Mouse (Mus musculus): ENCODE data around the gene Gm36028. TPM values are rescaled to one million over a fixed set of nuclear protein-coding genes. Genes with fewer than 3 reads are reported as not detected.

Gene Gm36028
- total RNA-seq, 1 experiment from 2014 or later = not detected

DNA sequence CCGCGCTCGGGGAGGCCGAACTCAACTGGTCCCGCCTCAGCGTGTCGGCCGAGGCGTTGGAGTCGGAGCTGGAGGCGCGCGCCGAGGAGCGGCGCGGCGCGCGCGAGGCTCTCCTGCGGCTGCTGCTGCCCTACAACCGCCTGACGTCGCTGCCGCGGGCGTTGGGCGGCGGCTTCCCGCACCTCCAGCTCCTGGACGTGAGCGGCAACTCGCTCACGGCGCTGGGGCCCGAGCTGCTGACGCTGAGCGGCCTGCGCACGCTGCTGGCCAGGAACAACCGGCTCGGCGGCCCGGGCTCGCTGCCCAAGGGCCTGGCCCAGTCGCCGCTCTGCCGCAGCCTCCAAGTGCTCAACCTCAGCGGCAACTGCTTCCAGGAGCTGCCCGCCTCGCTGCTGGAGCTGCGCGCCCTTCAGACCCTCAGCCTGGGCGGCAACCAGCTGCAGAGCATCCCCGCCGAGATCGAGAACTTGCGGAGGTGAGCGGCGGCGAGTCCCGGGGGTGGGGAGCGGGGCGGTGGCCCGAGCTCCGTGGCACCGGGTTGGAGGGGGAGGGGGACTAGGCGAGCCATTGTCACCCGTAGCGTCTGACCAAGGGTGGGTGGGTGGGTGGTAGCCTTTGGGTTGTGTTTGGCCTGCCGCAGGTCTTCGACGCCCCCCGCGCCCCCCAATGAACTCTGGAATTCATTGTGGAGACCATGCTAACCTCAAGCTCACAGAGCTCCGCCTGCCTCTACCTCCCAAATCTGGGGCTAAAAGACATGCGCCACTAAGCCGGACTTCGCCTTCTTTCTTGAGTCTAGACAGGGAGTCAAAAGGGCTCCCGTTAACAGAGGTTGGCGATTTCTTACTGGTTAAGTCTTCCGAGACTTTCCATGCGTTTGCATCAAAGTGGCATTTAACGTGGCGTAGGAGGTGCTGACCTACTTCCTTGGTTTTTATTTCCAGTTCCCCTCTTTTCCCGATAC, 7.8 kb upstream of the Gm36028 start:
- ATAC-seq (replicated peaks in 1 of 2; ENCODE audit: insufficient read depth in 1 of 2, low FRiP score in 2 of 2, low TSS enrichment in 1 of 2, low read depth in 1 of 2, poor library complexity in 2 of 2, severe bottlenecking in 2 of 2) = peak in 1 of 2 experiments; percentile 23; a peak in 2 of 4 replicates

DNA sequence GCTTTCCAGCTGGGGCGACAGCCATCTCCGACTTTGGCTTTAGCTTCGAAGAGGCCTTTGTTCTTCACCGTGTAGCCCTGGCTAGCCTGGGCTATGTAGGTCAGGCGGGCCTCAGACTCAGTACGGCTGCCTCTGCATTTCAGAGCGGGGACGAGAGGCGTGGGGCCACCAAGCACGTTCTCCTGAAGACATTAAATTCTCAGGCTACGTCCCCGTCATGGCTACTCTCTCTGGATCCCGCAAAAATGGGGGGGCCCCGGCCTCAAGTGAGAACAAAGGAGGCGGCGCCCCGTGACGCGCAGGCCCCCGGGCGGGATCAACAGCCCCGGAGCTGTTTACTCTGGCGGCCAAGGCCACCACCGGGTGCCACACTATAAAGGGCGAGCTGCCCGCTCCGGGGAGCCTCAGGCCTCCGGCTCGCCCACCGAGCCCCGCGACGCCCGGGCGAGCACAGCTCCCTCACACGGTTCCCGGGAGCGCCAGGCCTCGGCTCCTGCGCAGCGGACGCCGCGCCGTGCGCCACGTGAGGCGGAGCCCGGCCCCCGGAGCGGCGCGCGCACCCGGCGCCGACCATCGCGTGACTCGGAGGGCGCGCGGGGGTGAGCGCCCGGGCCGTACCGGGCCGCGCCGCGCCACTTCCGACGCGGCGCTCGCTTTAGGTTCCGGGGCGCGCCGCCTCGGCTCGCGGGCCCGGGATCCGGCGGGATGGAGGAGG, 7.0 kb upstream of the Gm36028 start, which contains the start of gene Lrrc58:
Lrrc58 (plus strand) TSS at position 599 of the 715 bp plus-strand sequence.
- ATAC-seq (replicated peaks in 1 of 2; ENCODE audit: insufficient read depth in 1 of 2, low FRiP score in 2 of 2, low TSS enrichment in 1 of 2, low read depth in 1 of 2, poor library complexity in 2 of 2, severe bottlenecking in 2 of 2) = peak; percentile 53 to 68

DNA sequence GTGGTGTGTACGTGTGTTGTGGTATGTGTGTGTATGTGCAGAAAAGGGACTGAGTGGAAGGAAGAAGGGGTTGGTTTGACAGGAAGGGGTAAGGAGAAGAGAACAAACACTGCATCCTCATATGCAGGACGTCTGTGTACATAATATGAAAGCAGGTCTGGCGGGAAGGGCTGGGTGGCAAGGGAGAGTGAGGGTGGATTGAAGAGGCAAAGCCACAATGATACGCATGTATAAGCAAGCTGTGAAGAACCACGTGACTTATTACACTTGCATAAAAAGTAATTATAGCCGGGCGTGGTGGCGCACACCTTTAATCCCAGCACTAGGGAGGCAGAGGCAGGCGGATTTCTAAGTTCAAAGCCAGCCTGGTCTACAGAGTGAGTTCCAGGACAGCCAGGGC, 4.9 kb upstream of the Gm36028 start:
- no peak for ATAC-seq (replicated peaks in 1 of 2; ENCODE audit: insufficient read depth in 1 of 2, low FRiP score in 2 of 2, low TSS enrichment in 1 of 2, low read depth in 1 of 2, poor library complexity in 2 of 2, severe bottlenecking in 2 of 2)

DNA sequence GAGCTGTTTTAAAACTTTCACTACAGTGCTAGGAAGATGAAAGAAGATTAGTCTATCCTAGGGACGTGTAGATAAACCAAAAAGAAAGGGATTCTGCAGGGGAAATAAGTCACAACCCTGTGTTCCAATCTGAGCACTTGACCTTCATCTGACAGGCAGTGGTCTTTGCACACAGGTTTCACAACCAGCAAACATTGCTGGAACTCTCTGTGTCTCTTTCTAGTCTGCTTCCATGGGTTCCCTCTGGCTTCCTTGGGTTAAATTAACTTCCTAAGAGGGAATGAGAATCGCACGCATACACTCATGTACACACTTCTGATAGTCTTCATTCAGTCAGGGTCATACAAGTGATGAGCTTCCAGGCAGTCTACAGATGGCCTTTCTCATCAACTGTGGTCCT, 2.9 kb upstream of the Gm36028 start:
- no peak for ATAC-seq (replicated peaks in 1 of 2; ENCODE audit: insufficient read depth in 1 of 2, low FRiP score in 2 of 2, low TSS enrichment in 1 of 2, low read depth in 1 of 2, poor library complexity in 2 of 2, severe bottlenecking in 2 of 2)

DNA sequence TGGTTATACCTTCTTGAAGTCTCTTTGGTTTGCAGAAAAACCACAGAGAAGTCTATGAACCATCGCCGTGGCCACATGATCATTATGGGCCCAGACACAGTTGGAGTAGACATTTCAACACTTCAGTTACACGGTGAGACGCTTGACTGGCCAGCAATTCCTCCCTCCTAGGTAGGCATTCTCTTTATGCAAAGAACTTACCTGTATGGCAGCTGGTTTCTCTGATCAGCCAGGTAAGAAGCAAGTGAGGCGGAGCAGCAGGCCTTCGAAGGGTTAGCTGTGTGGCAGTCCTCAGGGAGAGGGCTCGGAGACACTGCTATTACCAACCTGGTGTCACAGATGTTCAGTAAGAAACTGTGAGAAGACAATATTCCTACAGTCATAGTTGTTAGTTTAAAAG, 733 bp downstream of the Gm36028 start:
- no peak for ATAC-seq (replicated peaks in 1 of 2; ENCODE audit: insufficient read depth in 1 of 2, low FRiP score in 2 of 2, low TSS enrichment in 1 of 2, low read depth in 1 of 2, poor library complexity in 2 of 2, severe bottlenecking in 2 of 2)

DNA sequence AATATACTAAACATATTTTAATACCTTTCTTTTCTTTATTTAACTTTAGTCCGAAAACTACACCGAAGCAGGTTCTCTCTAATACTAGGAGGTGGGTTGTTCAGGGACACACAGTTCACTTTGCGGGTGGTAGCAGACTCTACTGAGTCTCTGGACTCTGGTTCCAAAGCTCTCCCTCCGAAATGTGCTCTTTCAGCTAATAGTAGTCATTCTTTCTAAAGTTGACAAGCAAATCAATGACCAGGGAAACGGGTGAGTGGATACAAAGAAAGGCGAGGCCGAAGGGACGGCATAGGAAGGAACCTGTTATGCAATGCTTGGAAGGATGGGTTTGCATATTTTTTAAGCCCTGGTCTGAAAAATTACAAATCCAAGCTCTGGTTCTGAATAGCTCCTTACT, 3.5 kb downstream of the Gm36028 start:
- ATAC-seq (replicated peaks in 1 of 2; ENCODE audit: insufficient read depth in 1 of 2, low FRiP score in 2 of 2, low TSS enrichment in 1 of 2, low read depth in 1 of 2, poor library complexity in 2 of 2, severe bottlenecking in 2 of 2) = no peak

DNA sequence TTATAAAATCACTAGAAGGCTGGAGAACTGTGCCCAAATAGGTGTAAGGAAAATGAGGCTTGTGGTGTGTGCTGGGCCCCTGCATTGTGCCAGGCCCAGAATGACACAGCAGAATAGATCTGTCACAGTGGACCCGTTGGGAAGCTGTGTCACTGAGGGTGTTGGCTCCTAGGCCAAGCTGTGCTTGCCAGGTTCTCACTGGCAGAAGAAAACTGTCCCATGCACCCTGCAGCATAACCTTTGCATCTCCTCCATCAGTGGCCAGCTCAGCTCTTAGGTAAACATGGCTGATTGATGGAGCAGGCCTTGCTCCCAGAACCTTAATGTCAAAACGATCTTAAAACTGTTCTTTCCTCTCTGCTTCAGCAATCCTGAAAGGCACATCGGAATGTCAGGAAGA, 4.6 kb downstream of the Gm36028 start:
- ATAC-seq (replicated peaks in 1 of 2; ENCODE audit: insufficient read depth in 1 of 2, low FRiP score in 2 of 2, low TSS enrichment in 1 of 2, low read depth in 1 of 2, poor library complexity in 2 of 2, severe bottlenecking in 2 of 2) = peak; percentile 84 to 92

DNA sequence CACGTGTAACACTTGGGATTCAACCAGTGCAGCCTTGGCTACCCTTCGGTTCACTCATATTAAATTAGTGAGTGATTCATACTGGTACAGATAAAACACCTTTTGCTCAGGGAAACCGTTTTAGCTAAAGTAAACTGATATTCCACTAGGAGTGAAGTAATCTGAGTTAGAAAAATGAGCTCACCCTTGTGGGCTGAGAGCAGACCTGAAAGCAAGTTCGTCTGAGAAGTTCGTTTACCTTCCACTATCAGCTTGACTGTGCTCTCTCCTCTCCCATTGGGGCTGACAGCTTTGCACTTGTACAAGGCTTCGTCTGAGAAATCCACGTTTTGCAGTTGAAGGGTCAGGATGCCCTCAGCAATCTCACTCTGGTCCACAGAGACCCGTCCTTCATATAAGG, 5.4 kb downstream of the Gm36028 start:
- ATAC-seq (replicated peaks in 1 of 2; ENCODE audit: insufficient read depth in 1 of 2, low FRiP score in 2 of 2, low TSS enrichment in 1 of 2, low read depth in 1 of 2, poor library complexity in 2 of 2, severe bottlenecking in 2 of 2) = no peak

DNA sequence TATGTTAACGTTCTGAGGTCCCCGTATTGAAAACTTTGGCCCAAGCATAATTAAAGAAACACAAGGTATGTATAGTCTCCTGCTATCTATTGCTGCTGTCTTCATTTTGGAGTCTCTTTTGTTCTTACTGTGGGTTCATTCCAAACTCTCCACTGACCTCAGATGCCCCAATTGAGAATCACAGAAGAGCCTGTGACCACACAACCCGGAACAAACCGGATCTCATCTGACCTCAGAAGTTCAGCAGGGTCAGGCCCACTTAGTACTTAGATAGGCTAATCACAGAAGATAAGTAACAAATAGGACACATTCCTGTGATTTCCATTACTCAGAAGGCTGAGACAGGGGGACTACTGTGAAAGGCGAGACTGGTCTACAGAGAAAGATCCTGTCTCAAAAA, 6.4 kb downstream of the Gm36028 start:
- no peak for ATAC-seq (replicated peaks in 1 of 2; ENCODE audit: insufficient read depth in 1 of 2, low FRiP score in 2 of 2, low TSS enrichment in 1 of 2, low read depth in 1 of 2, poor library complexity in 2 of 2, severe bottlenecking in 2 of 2)

DNA sequence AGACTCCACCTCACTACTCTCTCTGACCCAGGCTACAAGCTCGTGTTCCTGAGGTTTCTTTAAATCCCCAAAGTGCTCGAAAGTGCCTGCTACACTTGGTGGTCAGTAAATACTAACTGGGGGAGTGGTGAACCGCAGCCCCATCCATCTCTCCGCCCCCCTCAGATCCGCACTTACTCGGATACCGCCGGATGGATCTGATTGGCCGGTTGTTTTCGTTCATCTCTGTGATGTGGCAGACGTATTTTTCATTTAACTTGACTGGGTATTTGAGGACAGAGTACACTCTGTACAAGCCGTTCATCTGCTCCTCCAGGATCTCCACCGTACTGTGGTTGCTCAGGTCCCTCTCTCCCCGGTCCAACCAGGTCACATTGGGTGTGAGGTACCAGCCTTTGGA, 6.9 kb downstream of the Gm36028 start:
- no peak for ATAC-seq (replicated peaks in 1 of 2; ENCODE audit: insufficient read depth in 1 of 2, low FRiP score in 2 of 2, low TSS enrichment in 1 of 2, low read depth in 1 of 2, poor library complexity in 2 of 2, severe bottlenecking in 2 of 2)

DNA sequence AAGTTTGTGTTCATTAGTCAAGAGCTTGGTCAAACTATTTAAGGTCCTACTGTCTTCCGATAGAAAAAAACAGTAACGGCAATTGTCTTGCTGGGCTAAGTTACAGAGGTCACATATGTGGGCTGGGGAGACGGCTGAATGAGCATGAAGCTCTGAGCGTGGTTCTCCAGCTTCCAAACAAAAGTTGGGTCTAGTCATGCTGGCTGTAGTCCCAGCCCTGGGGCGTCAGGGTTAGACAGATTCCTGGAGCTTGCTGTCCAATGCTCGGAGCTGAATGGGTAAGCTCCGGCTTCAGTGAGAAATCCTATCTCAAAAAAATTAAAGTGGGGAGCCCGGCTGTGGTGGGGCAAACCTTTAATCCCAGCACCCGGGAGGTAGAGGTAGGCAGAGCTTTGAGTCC, 7.7 kb downstream of the Gm36028 start:
- no peak for ATAC-seq (replicated peaks in 1 of 2; ENCODE audit: insufficient read depth in 1 of 2, low FRiP score in 2 of 2, low TSS enrichment in 1 of 2, low read depth in 1 of 2, poor library complexity in 2 of 2, severe bottlenecking in 2 of 2)

DNA sequence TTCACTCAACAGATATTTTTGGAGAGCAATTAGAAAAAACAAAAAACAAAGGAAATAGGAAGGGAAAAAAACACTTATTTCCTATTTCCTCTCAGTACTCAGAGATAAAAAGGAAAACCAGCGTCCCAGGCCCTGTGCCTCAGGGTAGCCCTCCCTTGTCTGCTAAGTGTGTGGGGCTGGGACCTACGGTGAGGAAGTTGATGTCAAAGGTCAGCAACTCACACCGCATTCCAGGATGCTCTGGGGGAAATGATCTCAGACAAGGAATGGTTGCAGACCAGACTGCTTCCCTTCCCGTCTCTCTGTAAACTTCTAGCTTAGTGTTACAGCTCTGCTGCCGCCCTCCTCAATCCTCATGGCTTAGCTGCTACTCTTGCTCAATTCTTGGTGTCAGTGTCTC, 9.6 kb downstream of the Gm36028 start:
- ATAC-seq (replicated peaks in 1 of 2; ENCODE audit: insufficient read depth in 1 of 2, low FRiP score in 2 of 2, low TSS enrichment in 1 of 2, low read depth in 1 of 2, poor library complexity in 2 of 2, severe bottlenecking in 2 of 2) = no peak

DNA sequence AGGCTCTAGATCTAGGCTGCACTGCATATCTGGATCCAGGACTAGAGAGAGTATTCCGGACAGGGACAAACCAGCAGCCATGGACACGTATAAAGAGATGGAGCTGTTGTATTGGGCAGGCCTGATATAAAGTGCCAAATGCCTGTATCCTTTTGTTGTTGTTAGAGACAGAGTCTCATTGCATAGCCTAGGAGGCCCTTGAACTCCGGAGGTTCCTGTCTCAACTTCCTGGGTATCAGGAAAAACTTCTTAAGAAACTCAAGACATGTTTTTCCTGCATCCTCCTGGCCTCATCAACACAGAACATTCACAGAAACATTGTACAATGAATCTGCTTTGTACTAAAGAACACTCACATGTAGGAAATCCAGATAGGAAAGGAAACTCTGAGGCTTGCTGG, 13.9 kb downstream of the Gm36028 start:
- ATAC-seq (replicated peaks in 1 of 2; ENCODE audit: insufficient read depth in 1 of 2, low FRiP score in 2 of 2, low TSS enrichment in 1 of 2, low read depth in 1 of 2, poor library complexity in 2 of 2, severe bottlenecking in 2 of 2) = no peak

DNA sequence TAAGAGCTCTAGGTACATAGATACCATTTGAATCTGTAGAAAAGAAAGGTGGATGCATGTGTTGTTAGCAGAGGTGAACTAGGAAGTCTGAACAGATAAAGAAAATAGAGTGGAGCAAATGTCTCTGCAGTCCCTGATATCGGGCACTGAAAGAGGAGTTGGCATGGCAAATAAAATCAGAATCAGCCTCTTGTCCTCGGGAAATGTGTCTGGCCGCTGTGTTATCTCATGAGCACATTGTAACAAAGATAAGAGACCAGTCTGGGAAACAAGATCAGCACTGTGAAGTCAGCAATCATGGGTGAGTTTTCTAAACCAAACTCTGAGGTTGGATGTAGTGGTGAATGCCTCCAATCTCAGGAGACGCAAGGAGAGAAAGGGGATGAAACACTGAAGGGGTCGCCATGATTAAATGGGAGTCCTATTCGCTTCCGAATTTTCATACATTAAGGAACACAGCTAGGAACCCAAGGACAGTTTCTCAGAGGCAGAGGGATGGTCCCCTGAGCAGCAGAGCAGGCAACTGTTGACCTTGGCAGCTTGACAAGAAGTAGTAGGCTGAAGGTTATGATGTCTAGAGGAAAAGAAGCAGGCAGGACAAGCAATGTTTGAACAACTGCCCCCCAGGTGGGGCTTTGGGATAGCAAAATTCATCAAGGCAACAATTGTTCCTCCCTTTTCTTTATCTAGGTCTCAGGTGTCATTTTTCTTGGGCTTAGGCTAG, 15.6 kb downstream of the Gm36028 start:
- ATAC-seq (replicated peaks in 1 of 2; ENCODE audit: insufficient read depth in 1 of 2, low FRiP score in 2 of 2, low TSS enrichment in 1 of 2, low read depth in 1 of 2, poor library complexity in 2 of 2, severe bottlenecking in 2 of 2) = no peak

DNA sequence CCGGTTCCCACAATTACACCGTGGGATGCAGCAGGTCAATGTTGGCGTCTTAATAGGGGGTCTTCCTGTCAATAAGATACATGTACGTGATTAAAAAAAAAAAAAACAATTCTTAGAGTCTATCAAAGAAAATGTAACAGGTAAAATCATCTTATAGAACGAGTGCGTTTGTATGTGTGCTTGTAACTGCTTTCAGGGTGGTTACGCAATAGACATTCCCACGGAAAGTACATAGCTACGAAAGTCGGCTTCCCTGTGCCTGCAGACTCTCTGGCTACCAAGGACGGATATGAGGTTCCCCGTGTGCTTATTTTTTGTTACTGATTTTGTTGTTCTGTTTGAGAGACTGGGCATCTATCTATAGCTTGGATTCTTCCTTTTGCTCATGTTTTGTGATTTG, 17.2 kb downstream of the Gm36028 start:
- no peak for ATAC-seq (replicated peaks in 1 of 2; ENCODE audit: insufficient read depth in 1 of 2, low FRiP score in 2 of 2, low TSS enrichment in 1 of 2, low read depth in 1 of 2, poor library complexity in 2 of 2, severe bottlenecking in 2 of 2)

DNA sequence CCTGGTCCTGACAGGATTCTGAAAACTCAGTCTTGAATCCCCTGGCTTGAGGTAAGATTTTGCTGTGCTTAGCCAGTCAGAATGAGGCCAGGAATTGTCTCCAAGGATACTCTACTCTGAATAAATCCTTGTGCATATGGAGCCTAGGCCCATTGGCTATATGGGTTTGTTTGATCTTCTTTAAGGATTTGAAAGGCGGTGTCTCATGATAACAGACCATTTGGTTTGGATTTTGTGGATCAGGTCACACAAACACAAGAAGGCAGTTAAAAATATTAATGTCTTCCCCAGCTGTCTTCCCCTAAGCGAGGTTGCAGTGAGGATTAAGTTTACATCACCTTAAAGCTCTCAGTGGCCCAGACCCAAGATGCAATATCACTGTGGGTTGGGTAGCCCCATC, 18.5 kb downstream of the Gm36028 start:
- ATAC-seq (replicated peaks in 1 of 2; ENCODE audit: insufficient read depth in 1 of 2, low FRiP score in 2 of 2, low TSS enrichment in 1 of 2, low read depth in 1 of 2, poor library complexity in 2 of 2, severe bottlenecking in 2 of 2) = no peak

DNA sequence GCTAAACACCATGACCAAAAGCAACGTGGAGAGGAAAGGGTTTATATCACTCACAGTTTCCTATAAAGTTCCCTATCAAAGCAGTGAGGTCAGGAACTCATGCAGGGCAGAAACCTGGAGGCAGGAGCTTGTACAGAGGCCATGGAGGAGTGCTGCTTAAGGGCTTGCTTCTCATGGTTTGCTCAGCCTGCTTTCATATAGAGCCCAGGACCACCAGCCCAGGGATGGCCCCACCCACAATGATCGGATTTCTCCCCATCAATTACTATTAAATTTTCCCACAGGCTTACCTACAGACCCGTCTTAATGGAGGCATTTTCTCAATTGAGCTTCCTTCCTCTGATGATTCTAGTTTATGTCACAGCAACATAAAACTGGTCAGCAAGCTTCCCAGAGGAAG, 23.4 kb downstream of the Gm36028 start:
- ATAC-seq (replicated peaks in 1 of 2; ENCODE audit: insufficient read depth in 1 of 2, low FRiP score in 2 of 2, low TSS enrichment in 1 of 2, low read depth in 1 of 2, poor library complexity in 2 of 2, severe bottlenecking in 2 of 2) = no peak

DNA sequence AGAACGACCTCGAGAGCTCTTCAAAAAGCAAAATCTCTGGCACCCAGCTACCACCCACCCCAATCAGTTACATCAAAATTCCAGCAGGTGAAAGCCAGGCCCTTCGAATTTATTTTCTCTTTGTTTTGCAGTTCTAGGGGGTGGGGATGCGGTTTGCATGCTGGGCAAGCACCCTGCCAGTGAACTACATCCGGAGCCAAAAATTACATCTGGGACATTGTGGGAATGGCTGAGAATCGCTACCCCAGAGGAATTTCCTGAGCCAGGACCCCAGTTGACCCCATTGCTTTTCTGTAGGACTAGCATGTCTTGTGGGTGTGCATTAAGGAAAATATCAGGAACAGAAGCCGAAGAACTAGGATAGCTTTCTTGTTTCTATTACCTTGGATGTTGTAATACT, 29.9 kb downstream of the Gm36028 start:
- no peak for ATAC-seq (replicated peaks in 1 of 2; ENCODE audit: insufficient read depth in 1 of 2, low FRiP score in 2 of 2, low TSS enrichment in 1 of 2, low read depth in 1 of 2, poor library complexity in 2 of 2, severe bottlenecking in 2 of 2)
